Mouse (Mus musculus): Measurements from ENCODE around the gene Gas7. TPM values are rescaled to one million over a fixed set of nuclear protein-coding genes. Genes with fewer than 3 reads are reported as not detected.

Gas7 gene
- polyA plus RNA-seq, 1 experiment from 2014 or later = 8.4 TPM

- no peak for ATAC-seq (ENCODE audit: extremely low read depth, insufficient number of reproducible peaks, low FRiP score, low TSS enrichment)
Observed at GRCm38 (mm10) chr11:67632906-67633305, 177.7 kb downstream of the Gas7 start.

GRCm38 (mm10) chr11:67633620-67634229, 178.5 kb downstream of the Gas7 start:
- Histone ChIP-seq H3K36me3 (no peaks in the 10 kb centered on the region), H3K4me1 (peaks cover 6% of the 10 kb centered on the region), H3K4me3 (no peak overlapping the region), H3K9me3 (no peaks in the 10 kb centered on the region), H3K4me2 (no peak overlapping the region), H3K27ac (replicated peaks) (no peak overlapping the region), H3K9ac (no peak overlapping the region), H3K27me3 (replicated peaks) (no peaks in the 10 kb centered on the region)
- no peak for ATAC-seq (ENCODE audit: extremely low read depth, insufficient number of reproducible peaks, low FRiP score, low TSS enrichment)
- 63% methylated on average over 3 of the region's 3 CpGs for WGBS

More at GRCm38 (mm10) chr11:67632906-67633305, 177.7 kb downstream of the Gas7 start:
- no peak overlapping the region for H3K27ac ChIP-seq (replicated peaks)
- no peak overlapping the region for H3K4me2 ChIP-seq
- H3K9ac ChIP-seq = no peak overlapping the region
- no peaks in the 10 kb centered on the region for H3K9me3 ChIP-seq
- 71% methylated on average over 8 of the region's 8 CpGs for WGBS
- no peaks in the 10 kb centered on the region for H3K27me3 ChIP-seq (replicated peaks)
- no peaks in the 10 kb centered on the region for H3K36me3 ChIP-seq
- no peak overlapping the region for H3K4me3 ChIP-seq
- H3K4me1 ChIP-seq = peaks cover 14% of the 10 kb centered on the region

- Histone ChIP-seq H3K4me1 (0 out of 2 replicates have a peak, but pooled peaks cover 4% of the 10 kb centered on the region), H3K9me3 (no peaks in the 10 kb centered on the region), H3K27ac (replicated peaks) (no peak overlapping the region), H3K9ac (no peak overlapping the region), H3K4me3 (no peak overlapping the region), H3K27me3 (replicated peaks) (no peaks in the 10 kb centered on the region), H3K4me2 (no peak overlapping the region), H3K36me3 (no peaks in the 10 kb centered on the region)
- ATAC-seq (ENCODE audit: extremely low read depth, insufficient number of reproducible peaks, low FRiP score, low TSS enrichment) = no peak
- WGBS = 47% methylated on average over 4 of the region's 4 CpGs
Observed at GRCm38 (mm10) chr11:67636201-67636600, 181.0 kb downstream of the Gas7 start.

- Histone ChIP-seq H3K27ac (replicated peaks) (no peak overlapping the region), H3K4me2 (no peak overlapping the region), H3K9ac (no peak overlapping the region), H3K27me3 (replicated peaks) (no peaks in the 10 kb centered on the region), H3K9me3 (no peaks in the 10 kb centered on the region), H3K4me3 (no peak overlapping the region), H3K4me1 (0 out of 2 replicates have a peak, but pooled peaks cover 4% of the 10 kb centered on the region), H3K36me3 (no peaks in the 10 kb centered on the region)
- ATAC-seq (ENCODE audit: extremely low read depth, insufficient number of reproducible peaks, low FRiP score, low TSS enrichment) = no peak
- 63% methylated on average over 6 of the region's 6 CpGs for WGBS
Observed at GRCm38 (mm10) chr11:67636905-67637586, 181.8 kb downstream of the Gas7 start.

- Histone ChIP-seq H3K27me3 (replicated peaks) (no peaks in the 10 kb centered on the region), H3K4me2 (no peak overlapping the region), H3K9ac (no peak overlapping the region), H3K36me3 (no peaks in the 10 kb centered on the region), H3K4me1 (0 out of 2 replicates have a peak, but pooled peaks cover 4% of the 10 kb centered on the region), H3K9me3 (no peaks in the 10 kb centered on the region), H3K27ac (replicated peaks) (no peak overlapping the region), H3K4me3 (no peak overlapping the region)
- ATAC-seq (ENCODE audit: extremely low read depth, insufficient number of reproducible peaks, low FRiP score, low TSS enrichment) = no peak
- 72% methylated on average over 3 of the region's 3 CpGs for WGBS
Observed at GRCm38 (mm10) chr11:67638401-67638800, 183.2 kb downstream of the Gas7 start.

- no peak overlapping the region for H3K4me2 ChIP-seq
- WGBS = 84% methylated on average over 6 of the region's 6 CpGs
- H3K4me3 ChIP-seq = no peak overlapping the region
- H3K9me3 ChIP-seq = no peaks in the 10 kb centered on the region
- no peaks in the 10 kb centered on the region for H3K27me3 ChIP-seq (replicated peaks)
- no peak for ATAC-seq (ENCODE audit: extremely low read depth, insufficient number of reproducible peaks, low FRiP score, low TSS enrichment)
- H3K4me1 ChIP-seq = 0 out of 2 replicates have a peak, but pooled peaks cover 4% of the 10 kb centered on the region
- H3K36me3 ChIP-seq = no peaks in the 10 kb centered on the region
- no peak overlapping the region for H3K9ac ChIP-seq
- H3K27ac ChIP-seq (replicated peaks) = no peak overlapping the region
Observed at GRCm38 (mm10) chr11:67640299-67640698, 185.1 kb downstream of the Gas7 start.

GRCm38 (mm10) chr11:67642421-67642820, 187.2 kb downstream of the Gas7 start:
- no peak overlapping the region for H3K4me2 ChIP-seq
- H3K36me3 ChIP-seq = no peaks in the 10 kb centered on the region
- H3K4me1 ChIP-seq = no peaks in the 10 kb centered on the region
- no peaks in the 10 kb centered on the region for H3K27me3 ChIP-seq (replicated peaks)
- no peak overlapping the region for H3K27ac ChIP-seq (replicated peaks)
- WGBS = 89% methylated on average over 8 of the region's 8 CpGs
- H3K4me3 ChIP-seq = no peak overlapping the region
- H3K9me3 ChIP-seq = no peaks in the 10 kb centered on the region
- no peak overlapping the region for H3K9ac ChIP-seq
- no peak for ATAC-seq (ENCODE audit: extremely low read depth, insufficient number of reproducible peaks, low FRiP score, low TSS enrichment)

GRCm38 (mm10) chr11:67642835-67643234, 187.6 kb downstream of the Gas7 start:
- H3K9me3 ChIP-seq = no peaks in the 10 kb centered on the region
- no peaks in the 10 kb centered on the region for H3K36me3 ChIP-seq
- H3K4me2 ChIP-seq = no peak overlapping the region
- ATAC-seq (ENCODE audit: extremely low read depth, insufficient number of reproducible peaks, low FRiP score, low TSS enrichment) = no peak
- WGBS = 53% methylated on average over 5 of the region's 5 CpGs
- H3K4me3 ChIP-seq = no peak overlapping the region
- H3K9ac ChIP-seq = no peak overlapping the region
- H3K27ac ChIP-seq (replicated peaks) = no peak overlapping the region
- H3K4me1 ChIP-seq = no peaks in the 10 kb centered on the region
- no peaks in the 10 kb centered on the region for H3K27me3 ChIP-seq (replicated peaks)

- 70% methylated on average over 3 of the region's 3 CpGs for WGBS
- H3K9me3 ChIP-seq = no peaks in the 10 kb centered on the region
- H3K27ac ChIP-seq (replicated peaks) = no peak overlapping the region
- H3K36me3 ChIP-seq = no peaks in the 10 kb centered on the region
- no peaks in the 10 kb centered on the region for H3K27me3 ChIP-seq (replicated peaks)
- no peak overlapping the region for H3K9ac ChIP-seq
- no peak overlapping the region for H3K4me3 ChIP-seq
- no peak overlapping the region for H3K4me2 ChIP-seq
- no peak for ATAC-seq (ENCODE audit: extremely low read depth, insufficient number of reproducible peaks, low FRiP score, low TSS enrichment)
- H3K4me1 ChIP-seq = no peaks in the 10 kb centered on the region
Observed at GRCm38 (mm10) chr11:67643465-67643864, 188.2 kb downstream of the Gas7 start.

GRCm38 (mm10) chr11:67644632-67645149, 189.5 kb downstream of the Gas7 start:
- H3K27me3 ChIP-seq (replicated peaks) = no peaks in the 10 kb centered on the region
- no peak overlapping the region for H3K4me3 ChIP-seq
- ATAC-seq (ENCODE audit: extremely low read depth, insufficient number of reproducible peaks, low FRiP score, low TSS enrichment) = no peak
- H3K9ac ChIP-seq = no peak overlapping the region
- 52% methylated on average over 6 of the region's 6 CpGs for WGBS
- H3K4me2 ChIP-seq = no peak overlapping the region
- H3K4me1 ChIP-seq = no peaks in the 10 kb centered on the region
- H3K36me3 ChIP-seq = no peaks in the 10 kb centered on the region
- H3K27ac ChIP-seq (replicated peaks) = no peak overlapping the region
- no peaks in the 10 kb centered on the region for H3K9me3 ChIP-seq

- H3K4me2 ChIP-seq = no peak overlapping the region
- no peaks in the 10 kb centered on the region for H3K27me3 ChIP-seq (replicated peaks)
- H3K4me1 ChIP-seq = peaks cover 10% of the 10 kb centered on the region
- 22% methylated on average over 5 of the region's 5 CpGs for WGBS
- no peak overlapping the region for H3K9ac ChIP-seq
- H3K9me3 ChIP-seq = no peaks in the 10 kb centered on the region
- ATAC-seq (ENCODE audit: extremely low read depth, insufficient number of reproducible peaks, low FRiP score, low TSS enrichment) = no peak
- no peak overlapping the region for H3K4me3 ChIP-seq
- H3K36me3 ChIP-seq = no peaks in the 10 kb centered on the region
- no peak overlapping the region for H3K27ac ChIP-seq (replicated peaks)
Observed at GRCm38 (mm10) chr11:67647745-67648144, 192.5 kb downstream of the Gas7 start.
